Mouse (Mus musculus) erythroblast, embryonic 14.5 days (primary cell): ENCODE results near the gene Tmem219.

Experiments used
- GATA1 ChIP-seq: IDR thresholded peaks from 2 replicates; pipeline ENCODE4 v1.6.1; 2012; ENCODE audit warnings: low read length, inconsistent platforms, mixed read lengths
- TAL1 ChIP-seq: IDR thresholded peaks from 3 replicates; pipeline ENCODE4 v1.6.1; 2012; ENCODE audit warnings: low read length, inconsistent platforms, mixed read lengths

DNA sequence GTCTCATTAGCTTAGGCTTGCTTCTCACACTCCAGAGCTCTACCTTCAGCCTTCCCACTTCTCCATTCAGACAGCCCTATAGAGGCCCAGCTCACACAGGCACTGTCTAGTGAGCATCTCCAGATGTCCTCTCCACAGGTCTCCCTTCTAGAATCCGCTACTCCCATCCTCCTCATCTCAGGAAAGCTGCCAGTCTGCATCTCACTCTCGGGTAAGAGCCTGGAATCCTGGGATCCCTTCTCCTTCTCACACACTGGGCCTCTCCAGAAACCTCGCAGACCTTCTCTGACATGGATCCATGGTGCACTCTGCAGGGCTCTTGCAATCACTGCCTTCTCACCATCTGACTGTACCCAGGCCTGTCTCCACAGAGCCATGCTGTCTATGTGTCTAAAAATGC is 67.1 kb downstream of the Tmem219 start:
- TF ChIP-seq GATA1: no peak
- no peak for TF ChIP-seq TAL1
